Mouse (Mus musculus): ENCODE measurements around the gene Cox6b2.

Cox6b2 gene

GRCm38 (mm10) chr7:4771202-4771601, 18.3 kb upstream of the Cox6b2 start, which contains the start of gene Fam71e2:
Fam71e2 (minus strand) TSS chr7:4771302.
- no peak for ATAC-seq (ENCODE audit: insufficient number of reproducible peaks, low FRiP score, low TSS enrichment)

GRCm38 (mm10) chr7:4764946-4765710, 12.2 kb upstream of the Cox6b2 start:
- no peak for ATAC-seq (ENCODE audit: insufficient number of reproducible peaks, low FRiP score, low TSS enrichment)

- ATAC-seq (ENCODE audit: insufficient number of reproducible peaks, low FRiP score, low TSS enrichment), result no peak
These were observed 6.8 kb upstream of the Cox6b2 start for GRCm38 (mm10) chr7:4759670-4760069.

GRCm38 (mm10) chr7:4751971-4752820, 698 bp downstream of the Cox6b2 start:
- ATAC-seq (ENCODE audit: insufficient number of reproducible peaks, low FRiP score, low TSS enrichment), result no peak

- no peak for ATAC-seq (ENCODE audit: insufficient number of reproducible peaks, low FRiP score, low TSS enrichment)
These were observed 3.7 kb downstream of the Cox6b2 start for GRCm38 (mm10) chr7:4749169-4749568.

GRCm38 (mm10) chr7:4748321-4748720, 4.6 kb downstream of the Cox6b2 start:
- ATAC-seq (ENCODE audit: insufficient number of reproducible peaks, low FRiP score, low TSS enrichment), result no peak

GRCm38 (mm10) chr7:4747156-4747899, 5.6 kb downstream of the Cox6b2 start:
- no peak for ATAC-seq (ENCODE audit: insufficient number of reproducible peaks, low FRiP score, low TSS enrichment)

- no peak for ATAC-seq (ENCODE audit: insufficient number of reproducible peaks, low FRiP score, low TSS enrichment)
These were observed 6.4 kb downstream of the Cox6b2 start for GRCm38 (mm10) chr7:4746326-4746980.

- ATAC-seq (ENCODE audit: insufficient number of reproducible peaks, low FRiP score, low TSS enrichment), result no peak
These were observed 8.0 kb downstream of the Cox6b2 start for GRCm38 (mm10) chr7:4744886-4745285.

GRCm38 (mm10) chr7:4743354-4743753, 9.5 kb downstream of the Cox6b2 start:
- no peak for ATAC-seq (ENCODE audit: insufficient number of reproducible peaks, low FRiP score, low TSS enrichment)

- no peak for ATAC-seq (ENCODE audit: insufficient number of reproducible peaks, low FRiP score, low TSS enrichment)
These were observed 10.4 kb downstream of the Cox6b2 start for GRCm38 (mm10) chr7:4742482-4742819.

GRCm38 (mm10) chr7:4741672-4742481, 11.0 kb downstream of the Cox6b2 start:
- no peak for ATAC-seq (ENCODE audit: insufficient number of reproducible peaks, low FRiP score, low TSS enrichment)

- no peak for ATAC-seq (ENCODE audit: insufficient number of reproducible peaks, low FRiP score, low TSS enrichment)
These were observed 11.7 kb downstream of the Cox6b2 start for GRCm38 (mm10) chr7:4741151-4741550.

- ATAC-seq (ENCODE audit: insufficient number of reproducible peaks, low FRiP score, low TSS enrichment), result peak; percentile 6; the same call in 1 of the 2 replicates
These were observed 12.6 kb downstream of the Cox6b2 start for GRCm38 (mm10) chr7:4740309-4740727.

- ATAC-seq (ENCODE audit: insufficient number of reproducible peaks, low FRiP score, low TSS enrichment), result peak; percentile 95
These were observed 13.2 kb downstream of the Cox6b2 start, which contains the start of gene Kmt5c for GRCm38 (mm10) chr7:4739544-4740275. Kmt5c (plus strand) TSS chr7:4740115.

- ATAC-seq (ENCODE audit: insufficient number of reproducible peaks, low FRiP score, low TSS enrichment), result no peak
These were observed 13.8 kb downstream of the Cox6b2 start for GRCm38 (mm10) chr7:4739041-4739543.

GRCm38 (mm10) chr7:4732968-4733392, 19.9 kb downstream of the Cox6b2 start:
- no peak for ATAC-seq (ENCODE audit: insufficient number of reproducible peaks, low FRiP score, low TSS enrichment)

GRCm38 (mm10) chr7:4731090-4731489, 21.8 kb downstream of the Cox6b2 start:
- ATAC-seq (ENCODE audit: insufficient number of reproducible peaks, low FRiP score, low TSS enrichment), result no peak

All from cerebellum, adult (tissue).